Mouse (Mus musculus) urinary bladder, postnatal 14 days (tissue): Measurements from ENCODE around the gene Pdlim4.

Experiments used
- DNase-seq: peaks from one replicate; pipeline ENCODE4 v3.0.0; 2021; ENCODE audit warnings: low spot score

The Pdlim4 gene

GRCm38 (mm10) chr11:54068520-54069371 is at the start of gene Pdlim4:
TSS of gene Pdlim4 (minus strand) at chr11:54069014.
- peak; percentile 46 for DNase-seq

- DNase-seq, result no peak
These were observed 48.3 kb upstream of the Pdlim4 start for GRCm38 (mm10) chr11:54117096-54117495.

GRCm38 (mm10) chr11:54116406-54116805 is 47.6 kb upstream of the Pdlim4 start:
- DNase-seq, result no peak

DNA sequence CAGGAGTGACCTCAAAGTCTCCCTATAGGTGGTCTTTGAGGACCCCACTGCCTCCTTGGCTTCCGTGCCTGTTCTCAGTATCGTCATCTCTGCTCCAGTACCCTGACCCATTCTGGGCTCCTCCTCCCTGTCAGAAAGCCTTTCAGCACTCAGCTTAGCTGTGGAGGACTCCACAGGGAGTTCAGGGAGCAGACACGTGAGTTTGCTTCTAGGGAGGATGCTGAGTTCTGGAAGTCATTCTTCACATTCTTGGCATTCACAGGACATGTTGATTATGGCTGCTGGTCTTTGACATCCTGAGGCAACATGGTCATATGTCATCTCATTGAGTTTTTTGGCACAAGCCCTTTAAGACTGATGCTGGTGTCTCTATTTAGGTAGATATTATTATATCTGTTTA is 47.1 kb upstream of the Pdlim4 start:
- no peak for DNase-seq

DNA sequence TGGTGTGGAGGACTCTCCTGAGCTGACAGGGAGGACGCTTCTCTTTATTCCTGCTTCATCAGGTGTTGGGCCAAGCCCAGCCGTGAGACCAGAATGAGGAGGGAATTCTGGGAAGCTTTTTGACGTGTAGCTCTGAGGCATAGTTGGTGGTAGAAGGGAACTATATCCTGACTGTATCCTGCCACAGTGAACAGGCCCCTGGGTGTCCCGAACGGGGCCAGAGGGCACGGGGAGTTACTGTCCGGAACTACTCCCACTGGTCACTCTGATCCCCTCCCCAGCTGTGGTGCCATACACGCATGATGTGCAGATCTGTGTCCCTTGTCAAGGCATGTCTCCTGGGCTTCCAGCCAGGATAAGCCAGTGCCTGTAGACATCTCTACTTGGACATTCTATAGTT is 46.5 kb upstream of the Pdlim4 start:
- no peak for DNase-seq

- DNase-seq, result no peak
These were observed 45.9 kb upstream of the Pdlim4 start for GRCm38 (mm10) chr11:54114746-54115145.

- DNase-seq, result no peak
These were observed 44.5 kb upstream of the Pdlim4 start for GRCm38 (mm10) chr11:54113352-54113751.

- DNase-seq, result peak; percentile 94
These were observed 44.1 kb upstream of the Pdlim4 start for GRCm38 (mm10) chr11:54112920-54113319.

- peak; percentile 51 for DNase-seq
These were observed 43.3 kb upstream of the Pdlim4 start for GRCm38 (mm10) chr11:54111976-54112741.

DNA sequence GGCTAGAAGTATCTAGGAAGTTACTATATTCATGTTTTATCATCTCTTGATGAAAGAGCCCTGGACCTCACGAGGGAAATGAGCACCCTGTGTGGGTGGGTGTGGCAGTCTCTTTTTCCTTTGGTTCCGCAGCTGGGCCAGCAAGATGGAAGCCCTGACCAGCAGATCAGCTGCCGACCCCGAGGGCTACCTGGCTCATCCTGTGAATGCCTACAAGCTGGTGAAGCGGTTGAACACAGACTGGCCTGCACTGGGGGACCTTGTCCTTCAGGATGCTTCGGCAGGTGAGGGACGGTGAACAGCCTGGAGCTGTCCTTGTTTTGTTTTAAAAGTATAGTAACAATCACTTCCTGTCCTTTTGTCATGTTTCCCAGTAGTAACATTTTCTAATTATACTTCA is 42.5 kb upstream of the Pdlim4 start:
- no peak for DNase-seq

DNA sequence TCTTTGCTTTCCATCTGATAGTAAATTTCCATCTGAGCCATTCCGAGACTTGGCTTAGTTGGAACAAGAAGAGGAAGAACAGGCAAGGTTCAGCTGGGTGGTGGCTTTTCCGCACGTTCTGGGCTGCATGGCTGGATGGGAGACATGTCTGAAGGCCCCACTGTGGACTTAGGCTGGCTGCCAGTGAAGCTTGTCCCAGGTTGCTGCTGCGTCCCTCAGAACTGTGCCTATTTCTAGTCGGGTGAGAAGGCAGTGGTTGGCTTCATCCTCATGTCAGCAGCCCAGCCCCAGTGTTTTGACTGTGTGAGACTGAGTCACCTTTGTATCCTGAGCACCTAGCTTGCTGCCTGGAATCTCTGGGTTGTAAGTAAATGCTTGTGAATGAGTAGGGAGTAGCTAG is 40.1 kb upstream of the Pdlim4 start:
- peak; percentile 58 for DNase-seq

GRCm38 (mm10) chr11:54108131-54108530 is 39.3 kb upstream of the Pdlim4 start:
- no peak for DNase-seq

GRCm38 (mm10) chr11:54107239-54107638 is 38.4 kb upstream of the Pdlim4 start:
- no peak for DNase-seq

- no peak for DNase-seq
These were observed 37.9 kb upstream of the Pdlim4 start for GRCm38 (mm10) chr11:54106676-54107075.

DNA sequence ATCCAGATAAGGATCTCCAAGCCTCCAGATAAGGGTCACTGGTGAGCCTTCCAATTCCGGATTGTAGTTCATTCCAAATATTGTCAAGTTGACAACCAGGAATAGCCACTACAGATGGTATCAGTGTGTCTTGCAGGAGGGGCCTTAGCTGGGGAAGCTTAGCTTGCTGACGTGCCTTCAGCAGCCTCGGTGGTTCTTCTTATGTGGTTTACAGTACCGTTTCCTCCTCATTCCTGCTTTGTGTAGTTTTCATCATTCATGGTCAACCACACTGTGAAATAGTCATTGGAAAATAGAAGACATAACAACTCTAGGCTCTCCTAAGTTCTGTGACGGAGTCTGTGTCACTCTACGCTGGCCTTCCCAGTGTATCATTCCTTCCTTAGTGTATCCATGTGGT is 36.2 kb upstream of the Pdlim4 start:
- DNase-seq, result no peak

DNA sequence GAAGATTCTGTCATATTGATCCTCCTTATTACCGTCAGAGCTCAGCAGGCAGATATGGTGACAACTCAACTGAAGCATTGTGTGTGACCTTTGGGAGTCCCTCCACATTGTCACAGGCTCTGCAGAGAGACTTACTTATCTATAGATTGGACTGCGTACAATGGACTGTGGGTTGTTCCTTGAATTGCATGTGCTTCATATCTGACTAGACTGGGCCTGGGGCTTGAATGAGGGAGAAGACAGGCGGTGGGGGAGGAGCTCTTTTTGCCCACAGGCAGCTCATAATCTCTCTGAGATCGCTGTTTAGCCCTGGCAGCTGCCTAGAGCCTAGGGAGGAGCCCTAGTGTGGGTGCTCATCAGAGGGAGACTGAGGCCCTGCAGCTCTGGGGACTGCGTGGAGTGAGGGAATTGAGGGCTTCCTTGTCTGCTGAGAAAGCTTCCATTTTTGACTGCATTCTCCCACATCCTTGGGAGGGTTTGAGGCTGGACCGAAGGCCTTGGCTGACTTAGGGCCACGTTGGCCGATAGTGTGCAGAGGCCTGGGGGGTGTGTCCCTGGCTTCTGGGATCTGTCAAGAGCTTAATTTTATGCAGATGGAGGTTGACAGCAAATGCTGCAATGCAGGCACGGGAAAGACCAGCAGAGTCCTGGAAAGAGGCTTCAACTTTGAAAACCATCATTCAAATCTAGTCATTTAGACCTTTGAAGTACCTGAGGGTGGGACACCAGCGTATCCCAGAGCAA is 34.1 kb upstream of the Pdlim4 start:
- no peak for DNase-seq

- no peak for DNase-seq
These were observed 32.9 kb upstream of the Pdlim4 start for GRCm38 (mm10) chr11:54101701-54102100.

DNA sequence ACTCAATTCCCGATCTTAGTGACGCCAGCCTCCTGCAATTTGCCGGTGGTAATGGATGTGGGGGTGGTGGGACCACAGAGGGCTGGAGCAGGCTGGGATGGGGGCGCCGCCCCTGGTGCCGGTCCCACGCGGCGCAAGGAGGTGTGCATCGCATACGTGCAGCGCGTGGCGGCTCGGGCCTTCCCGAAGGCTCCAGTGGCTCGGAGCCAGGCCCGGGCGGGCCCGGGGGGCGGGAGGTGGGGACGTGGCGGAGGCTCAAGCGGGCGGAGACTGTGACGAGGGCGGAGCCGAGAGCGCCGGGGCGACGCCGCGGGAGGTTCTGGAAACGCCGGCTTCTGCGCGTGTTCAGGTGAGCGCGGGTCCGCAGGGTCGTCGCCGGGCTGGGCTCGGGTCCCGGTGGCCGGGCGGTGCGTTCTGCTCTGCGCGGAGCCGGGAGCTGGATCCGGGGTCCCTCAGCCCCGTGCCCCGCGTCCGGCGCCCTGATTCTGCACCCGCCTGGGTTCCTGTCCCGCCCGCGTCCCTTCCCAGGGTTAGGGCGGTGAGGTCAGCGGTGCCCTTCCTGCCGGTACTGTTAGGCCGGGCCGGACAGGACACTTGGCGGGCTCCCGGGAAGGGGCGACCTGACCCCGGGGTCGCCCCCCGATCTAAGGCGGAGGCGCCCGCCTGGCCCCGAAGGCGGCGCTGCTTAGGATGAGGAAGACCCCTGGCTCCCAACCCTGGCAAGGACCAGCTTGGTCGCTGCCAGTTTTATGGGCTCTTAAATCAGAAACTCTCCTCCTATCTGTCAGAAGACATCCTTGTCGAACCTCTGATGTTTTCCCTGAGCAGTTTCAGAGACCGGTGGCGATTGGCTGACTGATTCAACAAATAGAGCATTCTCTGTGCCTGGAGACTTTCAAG is 32.1 kb upstream of the Pdlim4 start:
- DNase-seq, result peak; percentile 76

GRCm38 (mm10) chr11:54100045-54100691 is 31.4 kb upstream of the Pdlim4 start, which contains the start of gene P4ha2:
TSS of gene P4ha2 (plus strand) at chr11:54100095.
- DNase-seq, result no peak

DNA sequence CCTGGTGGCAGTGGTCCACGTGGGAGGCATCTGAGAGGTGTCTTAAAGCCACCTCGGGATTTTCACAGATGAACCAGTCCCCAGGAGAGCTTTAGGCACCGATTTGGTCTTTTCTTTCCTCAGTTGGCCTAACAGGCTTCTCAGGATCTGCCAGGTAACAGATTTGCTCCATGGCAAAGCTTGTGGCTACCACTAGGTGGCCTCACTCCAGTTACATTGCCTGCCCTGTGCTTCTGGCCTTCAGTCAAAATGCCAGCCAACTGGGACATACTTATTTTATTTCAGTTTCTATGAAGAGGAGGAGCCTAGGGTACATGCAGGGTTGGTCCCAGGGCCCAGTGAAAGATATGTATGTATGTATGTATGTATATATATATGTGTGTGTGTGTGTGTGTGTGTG is 24.2 kb upstream of the Pdlim4 start:
- peak; percentile 48 for DNase-seq

DNA sequence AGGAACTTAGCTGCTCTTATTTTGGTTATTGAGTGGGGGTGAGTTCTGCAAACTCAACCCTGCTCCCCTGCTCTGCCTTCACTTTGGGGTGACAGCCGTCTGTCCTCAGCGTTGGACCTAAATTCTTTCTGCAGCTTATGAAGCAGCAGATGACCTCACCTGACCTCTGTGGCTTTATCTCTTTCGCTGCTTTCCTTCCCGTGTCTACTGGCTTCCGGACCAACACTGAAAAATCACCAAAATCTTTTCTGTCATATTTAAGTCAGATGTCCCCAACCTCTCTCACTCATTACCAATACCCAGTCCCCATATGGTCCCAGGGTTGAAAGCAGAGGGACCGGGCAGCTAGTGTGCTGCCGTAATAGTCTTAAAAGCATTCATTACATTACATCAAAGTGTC is 23.4 kb upstream of the Pdlim4 start:
- DNase-seq, result no peak
